Mouse (Mus musculus): ENCODE measurements around the gene Gm21885. TPM values are rescaled to one million over a fixed set of nuclear protein-coding genes. Genes with fewer than 3 reads are reported as not detected.
"Not testable (repeated sequence)": the region's sequence is repeated elsewhere in the genome, so short reads cannot be mapped to it uniquely, and the experiment has no call there.

Gm21885 gene
- polyA plus RNA-seq, 1 experiment, result not detected

- TF ChIP-seq TAL1 (IDR thresholded peaks at IDR 0.05; ENCODE audit: low read length) (no peak), GATA1 (IDR thresholded peaks at IDR 0.05; ENCODE audit: low read length) (peak; percentile 20; the same call in 1 of the 2 replicates)
- peaks cover 6% of the 10 kb centered on the region for H3K9me3 ChIP-seq (ENCODE audit: control insufficient read depth, low read length)
- H3K36me3 ChIP-seq (ENCODE audit: control insufficient read depth), result no peaks in the 10 kb centered on the region; the same call in 1 of the 2 replicates
- H3K27me3 ChIP-seq (ENCODE audit: control insufficient read depth), result peaks cover 10% of the 10 kb centered on the region
- H3K4me3 ChIP-seq (replicated peaks), result peak overlapping the region; percentile 41
- peaks cover 64% of the 10 kb centered on the region for H3K4me1 ChIP-seq (ENCODE audit: control insufficient read depth)
Observed at GRCm38 (mm10) chr11:94261585-94262370, 19.9 kb upstream of the Gm21885 start.

GRCm38 (mm10) chr11:94265134-94265785 is 16.4 kb upstream of the Gm21885 start:
- Histone ChIP-seq H3K36me3 (ENCODE audit: control insufficient read depth) (no peaks in the 10 kb centered on the region; the same call in 1 of the 2 replicates), H3K9me3 (ENCODE audit: control insufficient read depth, low read length) (no peaks in the 10 kb centered on the region), H3K27me3 (ENCODE audit: control insufficient read depth) (no peaks in the 10 kb centered on the region), H3K4me1 (ENCODE audit: control insufficient read depth) (peaks cover 80% of the 10 kb centered on the region), H3K4me3 (replicated peaks) (peak overlapping the region; percentile 56)
- TF ChIP-seq GATA1 (IDR thresholded peaks at IDR 0.05; ENCODE audit: low read length), result no peak
- no peak for TF ChIP-seq TAL1 (IDR thresholded peaks at IDR 0.05; ENCODE audit: low read length)

- H3K9me3 ChIP-seq (ENCODE audit: control insufficient read depth, low read length); H3K36me3 ChIP-seq (ENCODE audit: control insufficient read depth); H3K4me3 ChIP-seq (replicated peaks); H3K27me3 ChIP-seq (ENCODE audit: control insufficient read depth): not testable (repeated sequence)
- peaks cover 72% of the 10 kb centered on the region for H3K4me1 ChIP-seq (ENCODE audit: control insufficient read depth)
Observed at GRCm38 (mm10) chr11:94266155-94266554, 15.5 kb upstream of the Gm21885 start.

- Histone ChIP-seq H3K36me3 (ENCODE audit: control insufficient read depth) (no peaks in the 10 kb centered on the region), H3K27me3 (ENCODE audit: control insufficient read depth) (no peaks in the 10 kb centered on the region), H3K9me3 (ENCODE audit: control insufficient read depth, low read length) (no peaks in the 10 kb centered on the region), H3K4me3 (replicated peaks) (no peak overlapping the region), H3K4me1 (ENCODE audit: control insufficient read depth) (peaks cover 58% of the 10 kb centered on the region)
- TF ChIP-seq GATA1 (IDR thresholded peaks at IDR 0.05; ENCODE audit: low read length) (no peak), TAL1 (IDR thresholded peaks at IDR 0.05; ENCODE audit: low read length) (no peak)
Observed at GRCm38 (mm10) chr11:94268761-94269160, 12.9 kb upstream of the Gm21885 start.

- Histone ChIP-seq H3K4me3 (replicated peaks) (no peak overlapping the region), H3K4me1 (ENCODE audit: control insufficient read depth) (peaks cover 59% of the 10 kb centered on the region), H3K27me3 (ENCODE audit: control insufficient read depth) (no peaks in the 10 kb centered on the region), H3K36me3 (ENCODE audit: control insufficient read depth) (no peaks in the 10 kb centered on the region; the same call in 1 of the 2 replicates), H3K9me3 (ENCODE audit: control insufficient read depth, low read length) (no peaks in the 10 kb centered on the region)
- TF ChIP-seq GATA1 (IDR thresholded peaks at IDR 0.05; ENCODE audit: low read length) (no peak), TAL1 (IDR thresholded peaks at IDR 0.05; ENCODE audit: low read length) (no peak)
Observed at GRCm38 (mm10) chr11:94269906-94270305, 11.8 kb upstream of the Gm21885 start.

- Histone ChIP-seq H3K9me3 (ENCODE audit: control insufficient read depth, low read length) (no peaks in the 10 kb centered on the region), H3K4me3 (replicated peaks) (no peak overlapping the region), H3K27me3 (ENCODE audit: control insufficient read depth) (no peaks in the 10 kb centered on the region), H3K36me3 (ENCODE audit: control insufficient read depth) (peaks cover 2% of the 10 kb centered on the region; the same call in 1 of the 2 replicates), H3K4me1 (ENCODE audit: control insufficient read depth) (peaks cover 60% of the 10 kb centered on the region)
- TF ChIP-seq GATA1 (IDR thresholded peaks at IDR 0.05; ENCODE audit: low read length) (no peak), TAL1 (IDR thresholded peaks at IDR 0.05; ENCODE audit: low read length) (no peak)
Observed at GRCm38 (mm10) chr11:94271015-94271414, 10.7 kb upstream of the Gm21885 start.

GRCm38 (mm10) chr11:94272960-94273927 is 8.4 kb upstream of the Gm21885 start:
- TF ChIP-seq TAL1 (IDR thresholded peaks at IDR 0.05; ENCODE audit: low read length), result no peak
- TF ChIP-seq GATA1 (IDR thresholded peaks at IDR 0.05; ENCODE audit: low read length), result no peak
- Histone ChIP-seq H3K9me3 (ENCODE audit: control insufficient read depth, low read length) (no peaks in the 10 kb centered on the region), H3K4me3 (replicated peaks) (no peak overlapping the region), H3K36me3 (ENCODE audit: control insufficient read depth) (peaks cover 2% of the 10 kb centered on the region; the same call in 1 of the 2 replicates), H3K4me1 (ENCODE audit: control insufficient read depth) (peaks cover 53% of the 10 kb centered on the region), H3K27me3 (ENCODE audit: control insufficient read depth) (no peaks in the 10 kb centered on the region)

- H3K4me3 ChIP-seq (replicated peaks), result peak overlapping the region; percentile 25
- peak; percentile 57 for TF ChIP-seq GATA1 (IDR thresholded peaks at IDR 0.05; ENCODE audit: low read length)
- TF ChIP-seq TAL1 (IDR thresholded peaks at IDR 0.05; ENCODE audit: low read length), result no peak
Observed at GRCm38 (mm10) chr11:94274206-94274867, 7.3 kb upstream of the Gm21885 start.

More at GRCm38 (mm10) chr11:94274206-94274867, 7.3 kb upstream of the Gm21885 start:
- no peaks in the 10 kb centered on the region for H3K27me3 ChIP-seq (ENCODE audit: control insufficient read depth)
- peaks cover 58% of the 10 kb centered on the region for H3K4me1 ChIP-seq (ENCODE audit: control insufficient read depth)
- peaks cover 2% of the 10 kb centered on the region; the same call in 1 of the 2 replicates for H3K36me3 ChIP-seq (ENCODE audit: control insufficient read depth)
- no peaks in the 10 kb centered on the region for H3K9me3 ChIP-seq (ENCODE audit: control insufficient read depth, low read length)
